Mouse (Mus musculus) liver, embryonic 11.5 days (tissue): ENCODE data around the gene Vmn1r219. TPM values are rescaled to one million over a fixed set of nuclear protein-coding genes. Genes with fewer than 3 reads are reported as not detected.
"Not testable (repeated sequence)": the region's sequence is repeated elsewhere in the genome, so short reads cannot be mapped to it uniquely, and the experiment has no call there.

ENCODE experiments used
- ATAC-seq: fragments of 200-750 bp; cut with Nextera tagmentation; replicated peaks from 2 replicates; pipeline ENCODE4 v1.8.0; 2017; ENCODE audit warnings: moderate number of reproducible peaks, mild to moderate bottlenecking, moderate TSS enrichment, moderate library complexity; ENCODE audit not compliant: low FRiP score
- DNase-seq: peaks from one replicate; pipeline ENCODE4 v3.0.0-alpha.2; 2017; ENCODE audit warnings: low spot score
- H3K27ac ChIP-seq: fragments of 300-500 bp; sonication (generic); 2 replicates; pipeline ENCODE4 v1.5.1; 2014; ENCODE audit warnings: mild to moderate bottlenecking, low read depth, low read length, control low read depth
- H3K27me3 ChIP-seq: fragments of 300-500 bp; sonication (generic); replicated peaks from 2 replicates; pipeline ENCODE4 v1.6.1; 2014; ENCODE audit warnings: low read length, mixed read lengths; ENCODE audit not compliant: control insufficient read depth, insufficient read depth
- H3K36me3 ChIP-seq: fragments of 300-500 bp; sonication (generic); 2 replicates; pipeline ENCODE4 v1.6.1; 2014; ENCODE audit warnings: mild to moderate bottlenecking, low read length, moderate library complexity, mixed read lengths; ENCODE audit not compliant: control insufficient read depth, insufficient read depth
- H3K4me1 ChIP-seq: fragments of 300-500 bp; sonication (generic); replicated peaks from 2 replicates; pipeline ENCODE4 v1.6.1; 2014; ENCODE audit warnings: low read length, mixed read lengths; ENCODE audit not compliant: control insufficient read depth, insufficient read depth
- H3K4me2 ChIP-seq: fragments of 300-500 bp; sonication (generic); 2 replicates; pipeline ENCODE4 v1.6.1; 2014; ENCODE audit warnings: mild to moderate bottlenecking, control low read depth, moderate library complexity
- H3K4me3 ChIP-seq: fragments of 300-500 bp; sonication (generic); 2 replicates; pipeline ENCODE4 v1.5.1; 2014; ENCODE audit warnings: low read depth, low read length, control low read depth
- H3K9ac ChIP-seq: fragments of 300-500 bp; sonication (generic); 2 replicates; pipeline ENCODE4 v1.6.1; 2014; ENCODE audit warnings: low read depth, low read length, control low read depth
- H3K9me3 ChIP-seq: fragments of 300-500 bp; sonication (generic); 2 replicates; pipeline ENCODE4 v1.6.1; 2016; ENCODE audit warnings: low read length, inconsistent platforms, mixed read lengths; ENCODE audit not compliant: control insufficient read depth
- WGBS: fragments of 180-500 bp; shearing (Covaris S2); extraction: QIAGEN DNeasy Blood & Tissue Kit; methylation state at CpG from one replicate; pipeline ENCODE4 v1.1.7; 2014; 5-methylcytosine and 5-hydroxymethylcytosine counted together
- polyA plus RNA-seq: library from polyadenylated mRNA; unstranded; fragments of >200 nt; fragmentation: Nextera tagmentation; extraction: Ambion mirVana; gene quantifications from 2 replicates; pipeline ENCODE4 v1.2.1, GENCODE M21; 2014

The Vmn1r219 gene
- polyA plus RNA-seq, 1 experiment from 2014 or later = not detected

- not testable (repeated sequence) for DNase-seq, ATAC-seq, H3K4me3 ChIP-seq, H3K9me3 ChIP-seq, H3K27ac ChIP-seq, H3K36me3 ChIP-seq, H3K4me1 ChIP-seq, H3K4me2 ChIP-seq, H3K9ac ChIP-seq, H3K27me3 ChIP-seq
- 70% methylated on average over 1 of the region's 1 CpGs for WGBS
These were observed 44.8 kb downstream of the Vmn1r219 start for GRCm38 (mm10) chr13:23203885-23204284.

- not testable (repeated sequence) for H3K36me3 ChIP-seq, H3K4me1 ChIP-seq, H3K9me3 ChIP-seq, H3K9ac ChIP-seq, H3K4me3 ChIP-seq, H3K27me3 ChIP-seq, H3K27ac ChIP-seq, ATAC-seq, H3K4me2 ChIP-seq, DNase-seq
- 67% methylated on average over 2 of the region's 2 CpGs for WGBS
These were observed 54.7 kb downstream of the Vmn1r219 start, which contains the start of gene Vmn1r221 for GRCm38 (mm10) chr13:23213827-23214226. Gene Vmn1r221, plus strand, starts transcription at chr13:23214127.

Other genes starting within 250 kb of the Vmn1r219 start
- not detected in 2 replicates for gene Vmn1r213, start 151.7 kb upstream of the Vmn1r219 start, polyA plus RNA-seq
- not detected in 2 replicates for gene Vmn1r214, start 128.9 kb upstream of the Vmn1r219 start, polyA plus RNA-seq
- gene Vmn1r215, start 91.3 kb upstream of the Vmn1r219 start, polyA plus RNA-seq = not detected in 2 replicates
- gene Vmn1r217, start 41.1 kb upstream of the Vmn1r219 start, polyA plus RNA-seq = not detected in 2 replicates
- gene Vmn1r218, start 26.2 kb upstream of the Vmn1r219 start, polyA plus RNA-seq = not detected in 2 replicates
- gene Vmn1r220, start 28.7 kb downstream of the Vmn1r219 start, polyA plus RNA-seq = not detected in 2 replicates
- not detected in 2 replicates for gene Vmn1r221, start 54.8 kb downstream of the Vmn1r219 start, polyA plus RNA-seq
- gene Vmn1r222, start 76.6 kb downstream of the Vmn1r219 start, polyA plus RNA-seq = not detected in 2 replicates
- not detected in 2 replicates for gene Vmn1r223, start 87.8 kb downstream of the Vmn1r219 start, polyA plus RNA-seq
- 36.4 and 37.0 TPM in 2 replicates for gene Zfp322a, start 209.9 kb downstream of the Vmn1r219 start, polyA plus RNA-seq